Mouse (Mus musculus) MEL (cell line): ENCODE results near the gene Car2. TPM values are rescaled to one million over a fixed set of nuclear protein-coding genes. Genes with fewer than 3 reads are reported as not detected.

Source experiments
- DNase-seq: peaks from one replicate; pipeline ENCODE4 v3.0.0; 2011; ENCODE audit warnings: low read depth, low spot score
- H3K27ac ChIP-seq: 2 replicates; pipeline ENCODE4 v1.5.1; 2012; ENCODE audit warnings: low read depth, mild to moderate bottlenecking, control low read depth, low read length, moderate library complexity; ENCODE audit not compliant: control insufficient read depth
- H3K27me3 ChIP-seq, 2 experiments: fragments of 150-350 bp in 1 of 2; sonication (generic) in 1 of 2; 2 replicates each; pipeline ENCODE4 v1.6.1; 2012; ENCODE audit warnings: low read length in 2 of 2, mild to moderate bottlenecking in 2 of 2, improper control_type of control experiment in 1 of 2, moderate library complexity in 1 of 2; ENCODE audit not compliant: insufficient read depth in 2 of 2, control insufficient read depth in 1 of 2
- H3K36me3 ChIP-seq, 2 experiments: 2 replicates each; pipeline ENCODE4 v1.6.1; 2012 to 2014; ENCODE audit warnings: low read length in 2 of 2, improper control_type of control experiment in 1 of 2, inconsistent platforms in 1 of 2, mild to moderate bottlenecking in 1 of 2; ENCODE audit not compliant: insufficient read depth in 2 of 2, control insufficient read depth in 1 of 2
- H3K4me1 ChIP-seq, 2 experiments: fragments of 150-350 bp in 1 of 2; sonication (generic) in 1 of 2; 2 replicates each; pipeline ENCODE4 v1.6.1; 2012; ENCODE audit warnings: low read length in 2 of 2, improper control_type of control experiment in 1 of 2, mild to moderate bottlenecking in 1 of 2; ENCODE audit not compliant: insufficient read depth in 2 of 2, control insufficient read depth in 1 of 2
- H3K4me3 ChIP-seq, 2 experiments: fragments of 150-350 bp in 1 of 2; sonication (generic) in 1 of 2; 2 replicates each; pipeline ENCODE4 v1.5.1; 2012; ENCODE audit warnings: low read depth in 2 of 2, low read length in 2 of 2, mild to moderate bottlenecking in 2 of 2, moderate library complexity in 2 of 2, control low read depth in 1 of 2, improper control_type of control experiment in 1 of 2; ENCODE audit not compliant: control insufficient read depth in 1 of 2, insufficient read depth in 1 of 2
- H3K79me2 ChIP-seq: 2 replicates; pipeline ENCODE4 v1.6.1; 2012; ENCODE audit warnings: mild to moderate bottlenecking, low read length, moderate library complexity; ENCODE audit not compliant: control insufficient read depth, poor library complexity, insufficient read depth
- H3K9ac ChIP-seq: 2 replicates; pipeline ENCODE4 v1.6.1; 2012; ENCODE audit warnings: low read depth, mild to moderate bottlenecking, control low read depth, low read length, moderate library complexity; ENCODE audit not compliant: control insufficient read depth, poor library complexity, severe bottlenecking
- H3K9me3 ChIP-seq: fragments of 150-350 bp; sonication (generic); replicated peaks from 2 replicates; pipeline ENCODE4 v1.6.1; 2012; ENCODE audit warnings: mild to moderate bottlenecking, low read length, improper control_type of control experiment, moderate library complexity; ENCODE audit not compliant: insufficient read depth
- CHD1 ChIP-seq: IDR thresholded peaks from 2 replicates; pipeline ENCODE4 v1.6.1; 2012; ENCODE audit warnings: low read depth, mild to moderate bottlenecking, inconsistent platforms, low read length, improper control_type of control experiment
- CTCF ChIP-seq, 3 experiments: IDR thresholded peaks in 2 of 3; conservative IDR thresholded peaks in 1 of 3; 2 replicates each; pipeline ENCODE4 v1.5.1; 2011 to 2012; ENCODE audit warnings: low read length in 3 of 3, low read depth in 2 of 3, mild to moderate bottlenecking in 2 of 3, improper control_type of control experiment in 1 of 3, inconsistent platforms in 1 of 3, mixed read lengths in 1 of 3, moderate library complexity in 1 of 3; ENCODE audit not compliant: control insufficient read depth in 1 of 3, insufficient read depth in 1 of 3, poor library complexity in 1 of 3, severe bottlenecking in 1 of 3
- ELF1 ChIP-seq: IDR thresholded peaks from 2 replicates; pipeline ENCODE4 v1.6.1; 2014; ENCODE audit warnings: low read depth, mild to moderate bottlenecking, inconsistent platforms, low read length, improper control_type of control experiment, moderate library complexity
- ETS1 ChIP-seq: IDR thresholded peaks from 2 replicates; pipeline ENCODE4 v1.6.1; 2012; ENCODE audit warnings: low read depth, mild to moderate bottlenecking, inconsistent platforms, low read length, improper control_type of control experiment, moderate library complexity
- GATA1 ChIP-seq: IDR thresholded peaks from 2 replicates; pipeline ENCODE4 v1.6.1; 2011; ENCODE audit warnings: low read depth, low read length, improper control_type of control experiment
- HCFC1 ChIP-seq: IDR thresholded peaks from 2 replicates; pipeline ENCODE4 v1.6.1; 2012; ENCODE audit warnings: low read depth, mild to moderate bottlenecking, inconsistent platforms, low read length, improper control_type of control experiment, moderate library complexity
- JUND ChIP-seq: IDR thresholded peaks from 2 replicates; pipeline ENCODE4 v1.6.1; 2011; ENCODE audit warnings: low read depth, mild to moderate bottlenecking, improper control_type of control experiment, low read length
- KAT2A ChIP-seq: conservative IDR thresholded peaks from 2 replicates; pipeline ENCODE4 v1.6.1; 2012; ENCODE audit warnings: low read depth, low read length, improper control_type of control experiment, inconsistent platforms
- MAX ChIP-seq: IDR thresholded peaks from 2 replicates; pipeline ENCODE4 v1.6.1; 2011; ENCODE audit warnings: low read length, improper control_type of control experiment
- MEF2A ChIP-seq: IDR thresholded peaks from 2 replicates; pipeline ENCODE4 v1.6.1; 2014; ENCODE audit warnings: low read depth, mild to moderate bottlenecking, inconsistent platforms, low read length, improper control_type of control experiment; ENCODE audit not compliant: poor library complexity, insufficient replicate concordance, severe bottlenecking; ENCODE audit errors: extremely low read depth
- NELFE ChIP-seq: IDR thresholded peaks from 2 replicates; pipeline ENCODE4 v1.6.1; 2011; ENCODE audit warnings: low read depth, low read length, improper control_type of control experiment
- NRF1 ChIP-seq: IDR thresholded peaks from 2 replicates; pipeline ENCODE4 v1.6.1; 2014; ENCODE audit warnings: low read depth, mild to moderate bottlenecking, inconsistent platforms, low read length, improper control_type of control experiment, moderate library complexity; ENCODE audit not compliant: poor library complexity, insufficient read depth, severe bottlenecking
- RCOR1 ChIP-seq: IDR thresholded peaks from 2 replicates; pipeline ENCODE4 v1.6.1; 2012; ENCODE audit warnings: low read depth, mild to moderate bottlenecking, inconsistent platforms, low read length, improper control_type of control experiment
- SMC3 ChIP-seq: IDR thresholded peaks from 2 replicates; pipeline ENCODE4 v1.6.1; 2011; ENCODE audit warnings: low read depth, low read length, improper control_type of control experiment
- TAL1 ChIP-seq: IDR thresholded peaks from 2 replicates; pipeline ENCODE4 v1.6.1; 2012; ENCODE audit warnings: mild to moderate bottlenecking, inconsistent platforms, low read length, moderate library complexity, mixed read lengths
- USF1 ChIP-seq: IDR thresholded peaks from 2 replicates; pipeline ENCODE4 v1.6.1; 2014; ENCODE audit warnings: low read depth, mild to moderate bottlenecking, inconsistent platforms, low read length, improper control_type of control experiment, moderate library complexity
- ZNF384 ChIP-seq: IDR thresholded peaks from 2 replicates; pipeline ENCODE4 v1.6.1; 2012; ENCODE audit warnings: low read depth, mild to moderate bottlenecking, inconsistent platforms, low read length, improper control_type of control experiment
- polyA plus RNA-seq, 2 experiments: library from polyadenylated mRNA; stranded (reverse) in 1 of 2; unstranded in 1 of 2; fragments of >175 nt in 1 of 2; fragments of >200 nt in 1 of 2; gene quantifications; 2 replicates each; pipeline versions ENCODE4 v1.2.1 to v1.2.4; 2012; ENCODE audit warnings: low replicate concordance in 2 of 2, low read depth in 1 of 2; ENCODE audit not compliant: insufficient read length in 2 of 2, insufficient read depth in 1 of 2, missing spikeins in 1 of 2
- total RNA-seq: library from RNA; depleted of rRNA; stranded (reverse); fragments of 300-350 nt; gene quantifications from 2 replicates; pipeline ENCODE4 v1.2.3, GENCODE M21; 2012

Car2 gene
- total and polyA plus RNA-seq, 3 experiments, result 109 to 397 (median 369) TPM

- no peaks in the 10 kb centered on the region for H3K9me3 ChIP-seq
- no peaks in the 10 kb centered on the region for H3K4me1 ChIP-seq
Measured at GRCm38 (mm10) chr3:14907271-14907670, 21.2 kb downstream of the Car2 start.

DNA sequence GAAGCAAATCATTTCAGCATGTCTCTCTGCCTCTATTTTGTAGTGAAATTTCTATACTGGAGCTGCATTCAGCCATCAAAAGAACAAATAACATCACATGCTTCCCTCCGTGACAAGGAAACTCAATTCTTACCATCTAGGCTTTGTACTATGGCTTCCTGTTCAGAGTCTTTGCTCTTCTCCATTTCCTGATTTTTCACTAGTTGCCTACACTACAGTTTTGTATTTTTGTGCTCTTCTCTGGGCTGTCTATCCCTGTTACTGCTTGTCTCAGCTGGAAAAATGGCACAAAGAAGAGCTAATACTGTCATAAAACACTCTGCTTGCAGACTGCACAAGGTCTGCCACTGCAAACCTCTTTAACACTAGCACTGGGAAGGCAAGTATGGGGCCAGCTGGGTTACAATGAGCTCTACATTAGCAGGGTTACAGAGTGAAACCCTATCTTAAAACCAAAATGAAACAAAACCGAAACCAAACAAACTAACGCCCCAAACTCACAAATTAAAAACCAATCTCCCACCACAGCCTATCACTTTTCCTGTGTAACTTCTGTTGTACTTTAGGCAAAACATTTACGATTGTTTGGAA lies 26.0 kb downstream of the Car2 start:
- Histone ChIP-seq H3K27ac (no peak overlapping the region), H3K4me1 (peaks cover 5 to 7% of the 10 kb centered on the region in 2 experiments), H3K36me3 (peaks cover 0 to 9% of the 10 kb centered on the region in 2 experiments; a peak in 2 of 4 replicates), H3K79me2 (no peaks in the 10 kb centered on the region), H3K9ac (no peak overlapping the region), H3K27me3 (no peaks in the 10 kb centered on the region), H3K9me3 (no peaks in the 10 kb centered on the region)
- no peak for DNase-seq
- TF ChIP-seq NRF1, result no peak
- TF ChIP-seq KAT2A, result no peak
- no peak for TF ChIP-seq RCOR1
- no peak for TF ChIP-seq MEF2A
- no peak for TF ChIP-seq CHD1
- TF ChIP-seq ELF1, result no peak
- TF ChIP-seq, all 39 proteins: peak for 0
- H3K4me3 ChIP-seq, result no peak overlapping the region

More at GRCm38 (mm10) chr3:14907271-14907670, 21.2 kb downstream of the Car2 start:
- DNase-seq, result no peak
- no peak overlapping the region for H3K9ac ChIP-seq
- H3K79me2 ChIP-seq, result no peaks in the 10 kb centered on the region
- H3K27ac ChIP-seq, result no peak overlapping the region
- no peaks in the 10 kb centered on the region for H3K27me3 ChIP-seq
- H3K36me3 ChIP-seq, result peaks cover 0 to under 1% of the 10 kb centered on the region in 2 experiments; a peak in 3 of 4 replicates
- H3K4me3 ChIP-seq, result no peak overlapping the region
- TF ChIP-seq KAT2A, result no peak

- Histone ChIP-seq H3K27ac (no peak overlapping the region), H3K9me3 (no peaks in the 10 kb centered on the region), H3K79me2 (no peaks in the 10 kb centered on the region), H3K36me3 (peaks cover 0 to 9% of the 10 kb centered on the region in 2 experiments; a peak in 2 of 4 replicates), H3K4me3 (no peak overlapping the region), H3K4me1 (peaks cover 5 to 7% of the 10 kb centered on the region in 2 experiments), H3K9ac (no peak overlapping the region), H3K27me3 (no peaks in the 10 kb centered on the region)
- no peak for DNase-seq
- TF ChIP-seq HCFC1, result no peak
- TF ChIP-seq TAL1, result no peak
- no peak for TF ChIP-seq MEF2A
- no peak for TF ChIP-seq NELFE
- no peak for TF ChIP-seq CTCF (IDR thresholded peaks at IDR 0.05 in 2 of 3, conservative IDR thresholded peaks at IDR 0.05 in 1 of 3; ENCODE audit: control insufficient read depth in 1 of 3, insufficient read depth in 1 of 3, low read depth in 2 of 3, low read length in 3 of 3, poor library complexity in 1 of 3, severe bottlenecking in 1 of 3)
- TF ChIP-seq GATA1, result no peak
- TF ChIP-seq SMC3, result no peak
- no peak for TF ChIP-seq MAX
- TF ChIP-seq ETS1, result no peak
- TF ChIP-seq ELF1, result no peak
- no peak for TF ChIP-seq JUND
- no peak for TF ChIP-seq USF1
- TF ChIP-seq ZNF384, result no peak
Measured at GRCm38 (mm10) chr3:14913774-14914173, 27.7 kb downstream of the Car2 start.
